Mouse (Mus musculus) spleen, adult 2 months (tissue): ENCODE measurements around the gene Fam160b1.

Experiments
- CTCF ChIP-seq: fragments of 200-500 bp; IDR thresholded peaks from 2 replicates; pipeline ENCODE4 v1.5.1; 2011; ENCODE audit warnings: mild to moderate bottlenecking, inconsistent platforms; ENCODE audit not compliant: insufficient read depth, insufficient read length, insufficient replicate concordance; ENCODE audit errors: extremely low read depth
- POLR2A ChIP-seq: fragments of 200-500 bp; IDR thresholded peaks from 2 replicates; pipeline ENCODE4 v1.6.1; 2011; ENCODE audit warnings: low read depth, low read length, inconsistent platforms

GRCm38 (mm10) chr19:57428641-57429040 lies 68.2 kb downstream of the Fam160b1 start:
- TF ChIP-seq POLR2A, result no peak
- no peak for TF ChIP-seq CTCF
